In the genomic region with DNA sequence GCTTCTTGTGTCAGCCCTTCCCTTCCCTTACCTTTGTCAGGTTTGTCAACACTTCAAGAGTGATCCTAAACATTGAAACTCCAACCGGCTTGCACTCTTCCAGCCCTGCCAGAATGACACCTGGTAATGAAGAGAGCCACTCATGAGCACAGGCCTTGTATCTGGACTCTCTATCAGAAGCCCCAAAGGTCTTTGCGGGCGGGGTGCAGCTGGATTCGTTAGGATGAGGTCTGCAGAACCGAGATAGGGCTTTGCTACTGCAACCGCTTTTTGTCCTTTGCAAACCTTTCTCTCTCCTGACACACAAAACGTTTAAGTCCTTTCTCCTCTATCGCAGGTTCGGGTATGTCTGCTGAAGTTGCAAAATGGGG, we compare ENCODE assay signal across 8 mouse cellular contexts. TPM values are rescaled to one million over a fixed set of nuclear protein-coding genes. Genes with fewer than 3 reads are reported as not detected.
DNase-seq lines count a peak whose midpoint lies in the region; ATAC-seq and TF ChIP-seq lines count a peak whose summit lies in the region.

A gene (minus strand): TSS at position 131 of the 371 bp plus-strand sequence.

- no peaks in the 10 kb centered on the region for H3K4me1 ChIP-seq in lung, embryonic 16.5 days (replicated peaks; ENCODE audit: control insufficient read depth, insufficient read depth, low read length)
- H3K4me1 ChIP-seq in embryonic facial prominence, embryonic 12.5 days = no peaks in the 10 kb centered on the region
- peaks cover 3% of the 10 kb centered on the region for H3K4me1 ChIP-seq in heart, embryonic 15.5 days (replicated peaks)
- H3K4me1 ChIP-seq in limb, embryonic 15.5 days = peaks cover 4% of the 10 kb centered on the region; the same call in 1 of the 2 replicates
- no peaks in the 10 kb centered on the region for H3K4me1 ChIP-seq in spleen, adult 2 months (ENCODE audit: control insufficient read depth, insufficient read depth, insufficient read length)

- TF ChIP-seq CTCF in spleen, adult 2 months (IDR thresholded peaks at IDR 0.05; ENCODE audit: extremely low read depth, insufficient read depth, insufficient read length, insufficient replicate concordance) = no peak

- no peak for TF ChIP-seq POLR2A in spleen, adult 2 months (IDR thresholded peaks at IDR 0.05; ENCODE audit: low read depth, low read length)

- peak within 1 kb of the TSS; percentile 72 for H3K27ac ChIP-seq in lung, embryonic 16.5 days (ENCODE audit: low read length)
- 0 out of 2 replicates have a peak within 1 kb of the TSS, but pooled peaks have one; percentile 4 for H3K27ac ChIP-seq in embryonic facial prominence, embryonic 12.5 days
- peak within 1 kb of the TSS; percentile 52; the same call in 1 of the 2 replicates for H3K27ac ChIP-seq in heart, embryonic 15.5 days
- H3K27ac ChIP-seq in limb, embryonic 15.5 days = no peak within 1 kb of the TSS
- peak within 1 kb of the TSS; percentile 48; the same call in 1 of the 2 replicates for H3K27ac ChIP-seq in spleen, adult 2 months (ENCODE audit: insufficient read depth, low read length)

- no peak; the same call in none of the 2 replicates for ATAC-seq in lung, embryonic 16.5 days (ENCODE audit: low read depth)
- no peak for ATAC-seq in embryonic facial prominence, embryonic 12.5 days (ENCODE audit: insufficient number of reproducible peaks, insufficient read depth, low FRiP score, low TSS enrichment)
- no peak for ATAC-seq in heart, embryonic 15.5 days (replicated peaks; ENCODE audit: insufficient number of reproducible peaks, insufficient read depth, low FRiP score, low read depth)
- no peak for ATAC-seq in limb, embryonic 15.5 days (ENCODE audit: insufficient number of reproducible peaks, low FRiP score, low TSS enrichment, low read depth)

- 26% methylated on average over 9 of the region's 9 CpGs for WGBS in lung, embryonic 16.5 days
- 11% methylated on average over 9 of the region's 9 CpGs for WGBS in embryonic facial prominence, embryonic 12.5 days
- 29% methylated on average over 9 of the region's 9 CpGs for WGBS in heart, embryonic 15.5 days
- 31% methylated on average over 9 of the region's 9 CpGs for WGBS in limb, embryonic 15.5 days
- 55% methylated on average over 9 of the region's 9 CpGs for WGBS in spleen, adult 2 months

- H3K9me3 ChIP-seq in lung, embryonic 16.5 days (ENCODE audit: control insufficient read depth, low read length) = no peaks in the 10 kb centered on the region
- no peaks in the 10 kb centered on the region for H3K9me3 ChIP-seq in embryonic facial prominence, embryonic 12.5 days
- H3K9me3 ChIP-seq in heart, embryonic 15.5 days (replicated peaks) = no peaks in the 10 kb centered on the region
- no peaks in the 10 kb centered on the region for H3K9me3 ChIP-seq in limb, embryonic 15.5 days

- H3K4me2 ChIP-seq in lung, embryonic 16.5 days (ENCODE audit: low read depth, low read length) = peak within 1 kb of the TSS; percentile 88
- peak within 1 kb of the TSS; percentile 85 for H3K4me2 ChIP-seq in embryonic facial prominence, embryonic 12.5 days (replicated peaks)
- H3K4me2 ChIP-seq in heart, embryonic 15.5 days = peak within 1 kb of the TSS; percentile 88
- peak within 1 kb of the TSS; percentile 94 for H3K4me2 ChIP-seq in limb, embryonic 15.5 days

- H3K36me3 ChIP-seq in lung, embryonic 16.5 days (ENCODE audit: control insufficient read depth, insufficient read depth, low read length) = no peaks in the 10 kb centered on the region
- no peaks in the 10 kb centered on the region for H3K36me3 ChIP-seq in embryonic facial prominence, embryonic 12.5 days
- H3K36me3 ChIP-seq in heart, embryonic 15.5 days = no peaks in the 10 kb centered on the region
- no peaks in the 10 kb centered on the region for H3K36me3 ChIP-seq in limb, embryonic 15.5 days
- H3K36me3 ChIP-seq in spleen, adult 2 months (ENCODE audit: control insufficient read depth, insufficient read depth, low read length) = no peaks in the 10 kb centered on the region

- no peak for DNase-seq in lung, postnatal 4 days
- DNase-seq in spleen, adult 2 months (ENCODE audit: low read depth in 1 of 2, low spot score in 2 of 2) = no peak
- DNase-seq in kidney, adult 11 months = no peak
- no peak for DNase-seq in Muller cell, postnatal 12 days (ENCODE audit: inconsistent ontology term)

- peak within 1 kb of the TSS; percentile 67 for H3K9ac ChIP-seq in lung, embryonic 16.5 days (ENCODE audit: low read length)
- peak within 1 kb of the TSS; percentile 52 for H3K9ac ChIP-seq in embryonic facial prominence, embryonic 12.5 days
- H3K9ac ChIP-seq in heart, embryonic 15.5 days = peak within 1 kb of the TSS; percentile 65
- H3K9ac ChIP-seq in limb, embryonic 15.5 days = peak within 1 kb of the TSS; percentile 42

- peak within 1 kb of the TSS; percentile 69 for H3K4me3 ChIP-seq in lung, embryonic 16.5 days (ENCODE audit: low read length)
- peak within 1 kb of the TSS; percentile 68 for H3K4me3 ChIP-seq in embryonic facial prominence, embryonic 12.5 days
- peak within 1 kb of the TSS; percentile 69 for H3K4me3 ChIP-seq in heart, embryonic 15.5 days
- peak within 1 kb of the TSS; percentile 66 for H3K4me3 ChIP-seq in limb, embryonic 15.5 days
- peak within 1 kb of the TSS; percentile 46 for H3K4me3 ChIP-seq in spleen, adult 2 months (ENCODE audit: extremely low read depth, insufficient read depth, insufficient read length)

- no peaks in the 10 kb centered on the region for H3K27me3 ChIP-seq in lung, embryonic 16.5 days (ENCODE audit: control insufficient read depth, insufficient read depth, low read depth, low read length)
- H3K27me3 ChIP-seq in embryonic facial prominence, embryonic 12.5 days = peaks cover 17% of the 10 kb centered on the region
- H3K27me3 ChIP-seq in heart, embryonic 15.5 days = no peaks in the 10 kb centered on the region
- peaks cover 9% of the 10 kb centered on the region for H3K27me3 ChIP-seq in limb, embryonic 15.5 days
- no peaks in the 10 kb centered on the region; the same call in 1 of the 2 replicates for H3K27me3 ChIP-seq in spleen, adult 2 months (ENCODE audit: control insufficient read depth, insufficient read depth, low read length)

RNA-seq across cellular contexts. Expression of the gene that starts here (rescaled TPM):
- 41.3 and 42.8 TPM in 2 replicates for polyA plus RNA-seq in lung, embryonic 16.5 days (2015; fragmentation: Nextera tagmentation; extraction: Ambion mirVana)
- 16.4 and 17.8 TPM in 2 replicates for polyA plus RNA-seq in embryonic facial prominence, embryonic 12.5 days (2016; fragmentation: Nextera tagmentation; extraction: Ambion mirVana)
- 18.0 and 21.1 TPM in 2 replicates for polyA plus RNA-seq in heart, embryonic 15.5 days (2015; fragmentation: Nextera tagmentation; extraction: Ambion mirVana)
- polyA plus RNA-seq in limb, embryonic 15.5 days (2015; fragmentation: Nextera tagmentation; extraction: Ambion mirVana) = 46.5 and 51.7 TPM in 2 replicates
- polyA plus RNA-seq in spleen, adult 2 months (2012; rRNA removed) = 37.9 and 62.6 TPM in 2 replicates
